Mouse (Mus musculus): ENCODE measurements around the gene H2-Ab1. TPM values are rescaled to one million over a fixed set of nuclear protein-coding genes. Genes with fewer than 3 reads are reported as not detected.

Gene H2-Ab1
- 1.8 TPM in 1 of 2 replicates, not detected in the other for polyA plus RNA-seq (2012; ENCODE audit: insufficient read depth, low replicate concordance)

DNA sequence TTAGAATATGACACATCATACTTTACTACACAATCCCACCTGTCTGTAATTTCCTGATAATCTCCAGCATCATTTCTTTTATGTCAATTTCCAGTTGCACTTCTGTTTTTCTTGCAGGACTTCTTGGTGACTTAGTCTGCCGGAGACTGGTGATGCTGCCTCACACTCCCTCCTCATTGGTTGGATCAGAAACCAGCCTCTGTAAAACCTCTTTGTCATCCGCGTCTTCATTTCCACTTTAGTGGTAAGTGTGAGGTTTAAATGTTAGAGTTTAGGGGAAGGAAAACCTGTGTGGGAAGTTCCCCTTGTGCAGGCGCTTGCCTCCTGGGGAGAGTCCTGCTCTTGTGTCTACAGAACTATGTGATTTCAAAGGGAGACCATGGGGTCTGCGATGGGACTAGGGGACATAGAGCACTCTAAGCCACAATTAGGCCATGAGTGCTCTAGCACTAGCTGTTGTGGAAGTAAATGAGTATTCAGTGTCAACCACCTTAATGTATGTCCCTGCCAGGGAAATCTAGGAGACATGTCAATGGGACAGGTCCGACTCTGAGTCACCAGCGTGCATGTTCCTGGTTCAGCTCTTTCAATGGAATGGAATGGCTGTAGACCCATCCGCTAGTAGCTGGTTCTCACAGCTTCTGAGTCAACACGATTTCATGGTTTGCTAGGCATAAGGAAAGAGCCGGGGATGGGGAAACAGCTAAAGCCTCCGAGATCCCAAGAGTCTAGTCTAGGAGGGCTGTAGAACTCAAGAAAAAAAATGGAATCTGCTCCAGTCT is at the start of gene H2-Ab1:
TSS of gene H2-Ab1 (plus strand) at position 96 of the 782 bp plus-strand sequence.
- H3K4me3 ChIP-seq (replicated peaks): no peak within 1 kb of the TSS
- H3K36me3 ChIP-seq (replicated peaks; ENCODE audit: low read length): no peaks in the 10 kb centered on the region
- no peaks in the 10 kb centered on the region for H3K9me3 ChIP-seq
- H3K4me1 ChIP-seq: no peaks in the 10 kb centered on the region
- TF ChIP-seq FLI1 (IDR thresholded peaks at IDR 0.05; ENCODE audit: low read length) (no peak), GATA1 (IDR thresholded peaks at IDR 0.05; ENCODE audit: borderline replicate concordance, low read length) (no peak)
- H3K27me3 ChIP-seq (replicated peaks): peaks cover 55% of the 10 kb centered on the region

GRCm38 (mm10) chr17:34207866-34208265 is 49.6 kb upstream of the H2-Ab1 start:
- Histone ChIP-seq H3K36me3 (replicated peaks; ENCODE audit: low read length) (peaks cover 56% of the 10 kb centered on the region), H3K4me1 (peaks cover 88% of the 10 kb centered on the region)

DNA sequence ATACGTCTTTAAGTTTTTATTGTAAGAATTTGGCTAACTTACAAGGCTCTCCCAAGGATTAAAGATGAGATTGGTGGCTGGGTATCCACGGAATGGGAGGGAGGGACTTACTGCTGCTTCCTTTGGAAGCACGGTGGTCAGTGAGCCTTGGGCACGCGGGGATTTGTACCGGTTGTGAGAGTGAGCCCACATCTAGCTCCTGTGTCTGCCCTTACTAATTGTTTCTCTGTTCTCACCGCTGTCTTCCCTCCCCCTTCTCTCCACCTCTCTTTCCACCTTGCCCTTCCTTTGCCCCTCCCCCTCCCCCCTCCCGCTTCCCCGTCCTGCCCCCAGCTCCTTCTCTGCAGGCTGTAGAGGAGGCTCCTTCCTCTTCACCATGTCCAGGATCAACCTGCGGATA is 49.1 kb upstream of the H2-Ab1 start:
- no peak for TF ChIP-seq GATA1 (IDR thresholded peaks at IDR 0.05; ENCODE audit: borderline replicate concordance, low read length)
- no peak for TF ChIP-seq FLI1 (IDR thresholded peaks at IDR 0.05; ENCODE audit: low read length)
- Histone ChIP-seq H3K36me3 (replicated peaks; ENCODE audit: low read length) (peaks cover 61% of the 10 kb centered on the region), H3K9me3 (0 out of 2 replicates have a peak, but pooled peaks cover 4% of the 10 kb centered on the region), H3K4me3 (replicated peaks) (no peak overlapping the region), H3K4me1 (peaks cover 84% of the 10 kb centered on the region), H3K27me3 (replicated peaks) (no peaks in the 10 kb centered on the region)

More at GRCm38 (mm10) chr17:34207866-34208265, 49.6 kb upstream of the H2-Ab1 start:
- peaks cover 2% of the 10 kb centered on the region for H3K27me3 ChIP-seq (replicated peaks)
- TF ChIP-seq GATA1 (IDR thresholded peaks at IDR 0.05; ENCODE audit: borderline replicate concordance, low read length): no peak
- H3K9me3 ChIP-seq: 0 out of 2 replicates have a peak, but pooled peaks cover 4% of the 10 kb centered on the region
- H3K4me3 ChIP-seq (replicated peaks): peak overlapping the region; percentile 81

DNA sequence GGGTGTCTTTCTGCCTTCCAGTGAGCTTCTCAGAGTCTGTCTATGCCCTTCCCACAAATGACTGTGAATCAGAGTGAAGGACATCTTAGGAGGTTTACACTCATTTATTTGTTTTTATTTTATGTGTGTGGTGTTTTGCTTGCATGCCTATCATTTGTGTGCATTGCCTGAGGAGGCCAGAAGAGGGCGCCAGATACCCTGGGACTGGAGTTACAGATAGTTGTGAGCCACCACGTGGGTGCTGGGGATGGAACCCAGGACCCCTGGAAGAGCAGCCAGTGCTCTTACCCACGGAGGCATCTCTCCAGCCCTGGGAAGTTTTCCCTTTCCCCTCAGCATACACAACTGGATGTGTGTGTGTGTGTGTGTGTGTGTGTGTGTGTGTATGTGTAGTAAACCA is 47.8 kb upstream of the H2-Ab1 start:
- Histone ChIP-seq H3K27me3 (replicated peaks) (no peaks in the 10 kb centered on the region), H3K9me3 (0 out of 2 replicates have a peak, but pooled peaks cover 4% of the 10 kb centered on the region), H3K36me3 (replicated peaks; ENCODE audit: low read length) (peaks cover 74% of the 10 kb centered on the region), H3K4me1 (peaks cover 77% of the 10 kb centered on the region), H3K4me3 (replicated peaks) (no peak overlapping the region)
- TF ChIP-seq FLI1 (IDR thresholded peaks at IDR 0.05; ENCODE audit: low read length): no peak
- TF ChIP-seq GATA1 (IDR thresholded peaks at IDR 0.05; ENCODE audit: borderline replicate concordance, low read length): no peak

GRCm38 (mm10) chr17:34210599-34210998 is 46.9 kb upstream of the H2-Ab1 start:
- Histone ChIP-seq H3K36me3 (replicated peaks; ENCODE audit: low read length) (peaks cover 80% of the 10 kb centered on the region), H3K4me1 (peaks cover 72% of the 10 kb centered on the region), H3K27me3 (replicated peaks) (no peaks in the 10 kb centered on the region), H3K9me3 (0 out of 2 replicates have a peak, but pooled peaks cover 4% of the 10 kb centered on the region), H3K4me3 (replicated peaks) (peak overlapping the region; percentile 81)
- TF ChIP-seq GATA1 (IDR thresholded peaks at IDR 0.05; ENCODE audit: borderline replicate concordance, low read length) (peak; percentile 99), FLI1 (IDR thresholded peaks at IDR 0.05; ENCODE audit: low read length) (0 out of 2 replicates have a peak, but pooled peaks have one; percentile 8)

DNA sequence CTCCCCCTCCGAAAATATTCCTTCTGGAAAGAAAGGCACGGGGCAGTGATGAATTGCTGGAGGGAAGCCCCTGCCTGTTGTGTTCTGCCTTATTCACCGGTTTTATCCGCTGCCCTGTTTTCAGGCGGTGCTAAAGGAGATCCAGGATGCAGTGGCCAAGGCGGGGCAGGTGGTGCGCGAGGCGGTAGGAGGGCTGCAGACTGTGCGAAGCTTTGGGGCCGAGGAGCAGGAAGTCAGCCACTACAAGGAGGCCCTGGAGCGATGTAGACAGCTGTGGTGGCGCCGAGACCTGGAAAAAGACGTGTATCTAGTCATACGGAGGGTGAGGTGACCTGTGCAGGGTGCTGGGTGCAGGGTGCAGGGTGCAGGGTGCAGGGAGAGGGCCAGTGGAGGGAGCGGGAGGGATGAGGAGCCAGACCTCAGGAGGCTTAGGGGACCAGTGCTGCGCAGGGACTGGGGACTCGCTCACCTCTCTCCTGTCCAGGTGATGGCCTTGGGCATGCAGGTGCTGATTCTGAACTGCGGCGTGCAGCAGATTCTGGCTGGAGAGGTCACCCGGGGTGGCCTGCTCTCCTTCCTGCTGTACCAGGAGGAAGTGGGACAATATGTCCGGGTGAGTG is 45.6 kb upstream of the H2-Ab1 start:
- Histone ChIP-seq H3K4me1 (peaks cover 63% of the 10 kb centered on the region), H3K36me3 (replicated peaks; ENCODE audit: low read length) (peaks cover 84% of the 10 kb centered on the region), H3K9me3 (0 out of 2 replicates have a peak, but pooled peaks cover 4% of the 10 kb centered on the region), H3K4me3 (replicated peaks) (peak overlapping the region; percentile 80), H3K27me3 (replicated peaks) (no peaks in the 10 kb centered on the region)
- no peak for TF ChIP-seq FLI1 (IDR thresholded peaks at IDR 0.05; ENCODE audit: low read length)
- no peak for TF ChIP-seq GATA1 (IDR thresholded peaks at IDR 0.05; ENCODE audit: borderline replicate concordance, low read length)

DNA sequence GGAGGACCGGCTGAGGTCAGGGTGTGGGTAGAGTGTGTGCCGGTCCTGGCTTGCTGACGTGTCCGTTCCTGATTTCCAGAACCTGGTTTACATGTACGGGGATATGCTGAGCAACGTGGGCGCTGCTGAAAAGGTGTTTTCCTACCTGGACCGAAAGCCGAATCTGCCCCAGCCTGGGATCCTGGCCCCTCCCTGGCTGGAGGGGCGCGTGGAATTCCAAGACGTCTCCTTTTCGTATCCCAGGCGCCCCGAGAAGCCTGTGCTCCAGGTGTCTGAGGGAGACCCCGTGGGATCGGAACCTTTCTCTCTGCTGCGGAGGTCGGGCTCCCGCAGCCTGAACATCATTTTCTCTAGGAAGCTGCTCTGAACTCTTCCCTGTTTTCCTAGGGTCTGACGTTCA is 43.6 kb upstream of the H2-Ab1 start:
- peaks cover 65% of the 10 kb centered on the region for H3K4me1 ChIP-seq
- peaks cover 87% of the 10 kb centered on the region for H3K36me3 ChIP-seq (replicated peaks; ENCODE audit: low read length)
- no peaks in the 10 kb centered on the region for H3K27me3 ChIP-seq (replicated peaks)
- TF ChIP-seq FLI1 (IDR thresholded peaks at IDR 0.05; ENCODE audit: low read length) (no peak), GATA1 (IDR thresholded peaks at IDR 0.05; ENCODE audit: borderline replicate concordance, low read length) (no peak)
- 0 out of 2 replicates have a peak, but pooled peaks cover 4% of the 10 kb centered on the region for H3K9me3 ChIP-seq
- H3K4me3 ChIP-seq (replicated peaks): no peak overlapping the region

- no peak overlapping the region for H3K4me3 ChIP-seq (replicated peaks)
- peaks cover 53% of the 10 kb centered on the region for H3K4me1 ChIP-seq
- H3K36me3 ChIP-seq (replicated peaks; ENCODE audit: low read length): peaks cover 76% of the 10 kb centered on the region
- TF ChIP-seq GATA1 (IDR thresholded peaks at IDR 0.05; ENCODE audit: borderline replicate concordance, low read length) (no peak), FLI1 (IDR thresholded peaks at IDR 0.05; ENCODE audit: low read length) (no peak)
- H3K9me3 ChIP-seq: no peaks in the 10 kb centered on the region
- H3K27me3 ChIP-seq (replicated peaks): no peaks in the 10 kb centered on the region
These were observed 42.3 kb upstream of the H2-Ab1 start for GRCm38 (mm10) chr17:34215176-34215575.

- Histone ChIP-seq H3K4me1 (peaks cover 31% of the 10 kb centered on the region), H3K4me3 (replicated peaks) (no peak overlapping the region), H3K9me3 (no peaks in the 10 kb centered on the region), H3K27me3 (replicated peaks) (no peaks in the 10 kb centered on the region), H3K36me3 (replicated peaks; ENCODE audit: low read length) (peaks cover 62% of the 10 kb centered on the region)
- TF ChIP-seq FLI1 (IDR thresholded peaks at IDR 0.05; ENCODE audit: low read length): no peak
- TF ChIP-seq GATA1 (IDR thresholded peaks at IDR 0.05; ENCODE audit: borderline replicate concordance, low read length): no peak
These were observed 40.1 kb upstream of the H2-Ab1 start for GRCm38 (mm10) chr17:34217216-34217928.
